Mouse (Mus musculus) spleen, postnatal 36 days (tissue): ENCODE results near the gene Triap1.
"Not testable (repeated sequence)": the region's sequence is repeated elsewhere in the genome, so short reads cannot be mapped to it uniquely, and the experiment has no call there.

Source experiments
- DNase-seq, 2 experiments: peaks; one replicate each; pipeline ENCODE4 v3.0.0; 2022; ENCODE audit warnings: low spot score in 2 of 2, mixed read lengths in 1 of 2

The Triap1 gene

DNA sequence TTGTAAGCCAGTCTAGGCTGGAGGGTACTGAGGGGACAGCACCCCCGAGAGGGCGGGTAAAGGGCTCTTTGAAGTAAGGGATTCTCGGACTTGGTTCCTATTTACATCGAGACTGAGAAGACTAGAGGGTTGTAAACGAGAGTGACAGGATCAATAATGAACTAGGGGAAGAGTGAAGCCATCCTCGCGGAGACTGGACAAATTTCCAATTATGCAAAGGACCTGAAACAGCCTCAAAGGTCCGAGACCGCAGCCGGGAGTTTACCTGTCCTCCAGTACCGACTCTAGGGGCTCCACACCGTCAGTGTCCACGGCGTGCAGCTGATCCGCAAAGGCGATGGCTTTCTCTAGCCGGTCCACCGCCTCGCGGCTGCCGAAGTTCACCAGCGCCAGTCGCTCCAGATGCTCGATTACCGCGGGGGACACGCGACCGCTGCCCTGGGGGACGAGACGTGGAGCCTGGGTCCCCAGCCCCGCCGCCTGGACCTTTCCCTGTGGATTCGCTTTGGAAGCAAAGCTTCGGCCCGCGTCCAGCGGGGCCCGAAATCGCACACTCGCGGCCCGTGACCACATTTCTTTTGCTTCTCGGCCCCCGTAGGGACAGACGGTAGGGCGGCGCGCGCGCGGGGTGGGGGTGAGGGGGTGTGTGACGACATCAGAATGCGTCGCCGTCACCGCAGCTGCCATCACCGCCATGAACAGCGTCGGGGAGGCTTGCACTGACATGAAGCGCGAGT is at the start of gene Triap1, which contains the start of gene Gatc:
Triap1 (plus strand) TSS at position 649 of the 737 bp plus-strand sequence.
Gatc (minus strand) TSS at position 602 of the 737 bp plus-strand sequence.
- peak; percentile 78 to 85 for DNase-seq

DNA sequence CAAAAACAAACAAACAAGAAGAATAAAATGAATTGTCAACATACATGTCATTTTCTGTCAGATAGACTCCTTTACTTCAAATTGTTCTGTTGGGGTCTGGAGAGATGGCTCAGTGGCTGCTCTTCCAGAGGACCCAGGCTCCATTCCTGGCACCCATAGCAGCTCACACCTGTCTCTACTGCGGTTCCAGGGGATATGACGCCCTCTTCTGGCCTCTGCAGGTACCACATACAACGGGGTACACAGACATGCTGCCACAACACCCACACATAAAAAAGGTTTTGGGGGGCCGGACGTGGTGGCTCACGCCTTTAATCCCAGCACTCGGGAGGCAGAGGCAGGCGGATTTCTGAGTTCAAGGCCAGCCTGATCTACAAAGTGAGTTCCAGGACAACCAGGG is 46.9 kb upstream of the Triap1 start:
- no peak for DNase-seq

DNA sequence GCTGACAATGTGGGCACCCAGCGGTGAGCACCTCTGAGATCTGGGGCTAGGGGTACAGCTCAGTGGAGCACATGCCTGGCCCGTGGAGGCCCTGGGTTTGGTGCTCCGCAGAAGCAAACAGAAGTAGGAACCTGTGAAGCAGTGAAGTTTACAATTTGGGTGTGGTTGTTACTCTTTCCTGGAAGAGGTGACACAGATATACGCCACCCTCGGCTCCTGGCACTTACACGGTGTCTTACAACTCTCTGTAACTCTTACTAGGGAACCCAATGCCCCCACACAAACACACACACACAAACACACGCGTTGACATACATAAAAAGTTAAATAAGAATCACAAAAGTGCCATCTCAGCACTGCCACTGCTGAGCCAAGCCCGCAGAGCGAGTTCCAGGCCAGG is 44.7 kb upstream of the Triap1 start:
- no peak for DNase-seq

DNA sequence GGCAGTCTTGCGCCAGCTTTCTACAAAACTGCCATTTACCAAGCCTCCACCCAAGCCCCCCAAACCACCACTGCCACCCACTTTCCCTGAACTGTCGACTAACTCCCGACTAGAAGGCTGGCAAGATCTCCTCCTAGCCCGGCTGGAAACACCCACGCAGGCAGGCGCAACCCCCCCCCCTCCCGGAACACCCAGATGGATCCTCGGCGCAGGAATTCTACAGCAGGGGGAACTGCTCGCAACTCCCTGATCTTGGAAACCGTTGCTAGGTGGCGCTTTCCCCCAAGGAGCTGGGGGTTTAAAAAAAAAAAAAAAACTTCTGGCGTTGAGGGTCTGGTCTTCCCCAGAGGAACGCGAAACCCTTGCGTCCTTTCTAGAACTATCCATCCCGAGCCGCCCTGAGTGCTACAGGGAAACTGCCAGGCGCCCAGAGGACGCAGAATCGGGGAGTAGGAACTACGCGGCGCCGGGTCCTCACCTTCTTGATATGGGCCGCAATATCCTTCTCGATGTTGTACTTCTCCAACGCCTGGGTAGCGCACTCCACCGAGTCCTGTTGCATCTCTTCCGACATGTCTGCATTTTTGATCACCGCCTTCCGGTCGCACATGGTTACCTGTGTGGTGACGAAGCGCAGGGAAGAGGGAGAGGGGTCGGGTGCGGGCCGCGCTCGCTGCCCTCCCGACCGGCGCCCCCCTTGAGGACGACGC is 40.8 kb upstream of the Triap1 start:
- peak; percentile 50 to 58 for DNase-seq

DNA sequence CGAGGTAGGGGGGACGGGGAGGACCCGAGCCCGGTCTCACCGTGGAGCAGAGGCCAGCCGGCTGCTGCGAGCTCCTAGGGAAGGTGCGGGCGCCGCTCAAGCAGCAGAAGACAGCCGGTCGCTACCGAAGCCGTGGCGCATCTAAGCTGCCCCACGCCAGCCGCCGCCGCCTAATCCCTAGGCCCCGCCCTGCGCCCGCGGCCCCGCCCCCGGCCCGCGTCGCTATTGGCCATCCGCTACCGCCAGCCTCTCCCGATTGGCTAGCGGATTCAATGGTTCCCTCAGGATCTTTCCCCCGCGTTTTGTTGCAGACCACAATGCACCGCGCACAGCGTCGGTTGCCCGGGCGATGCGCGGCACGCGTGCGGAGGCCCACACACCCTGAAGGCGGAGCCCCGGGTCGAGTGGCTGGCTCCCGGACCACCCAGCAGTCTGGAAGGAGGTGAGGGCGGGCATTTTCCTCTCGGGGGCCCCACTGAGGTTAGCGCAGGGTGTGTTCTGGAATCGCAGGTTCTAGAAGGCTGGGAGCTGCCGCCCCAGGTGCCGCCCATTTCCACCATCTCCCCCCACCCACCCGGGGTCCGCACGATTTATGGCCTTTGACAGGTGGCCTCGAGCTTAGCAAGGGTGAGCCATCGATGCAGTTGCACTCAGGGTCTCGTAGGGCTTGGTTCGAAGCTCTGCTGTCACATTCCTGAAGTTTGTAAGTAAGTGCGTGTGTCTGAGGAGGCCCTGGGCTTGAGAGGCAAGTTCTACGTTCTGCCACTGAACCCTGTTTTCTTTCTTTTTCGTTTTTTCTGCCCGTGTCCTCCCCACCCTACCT is 40.0 kb upstream of the Triap1 start, which contains the start of gene Dynll1:
Dynll1 (minus strand) TSS at position 208 of the 823 bp plus-strand sequence.
- peak; percentile 97 to 99 for DNase-seq

DNA sequence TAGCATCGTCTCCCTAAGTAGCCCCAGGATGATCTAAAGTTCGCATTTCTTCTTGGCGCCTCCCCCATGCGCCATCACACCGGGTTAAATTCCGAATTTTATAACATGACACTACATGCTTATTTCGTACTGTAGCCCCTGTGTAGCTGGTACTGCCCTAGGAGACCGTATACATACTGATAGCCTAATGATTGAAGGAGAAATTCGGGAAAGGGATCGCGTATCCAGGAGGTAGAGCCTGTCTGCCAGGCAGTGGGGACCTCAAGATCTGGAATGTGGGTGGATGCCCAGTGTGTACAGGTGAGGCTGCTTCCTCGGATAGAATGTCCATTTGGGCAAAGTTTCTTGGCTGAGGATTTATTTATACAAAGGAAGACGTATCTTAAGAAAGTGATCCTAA is 39.4 kb upstream of the Triap1 start:
- no peak for DNase-seq

DNA sequence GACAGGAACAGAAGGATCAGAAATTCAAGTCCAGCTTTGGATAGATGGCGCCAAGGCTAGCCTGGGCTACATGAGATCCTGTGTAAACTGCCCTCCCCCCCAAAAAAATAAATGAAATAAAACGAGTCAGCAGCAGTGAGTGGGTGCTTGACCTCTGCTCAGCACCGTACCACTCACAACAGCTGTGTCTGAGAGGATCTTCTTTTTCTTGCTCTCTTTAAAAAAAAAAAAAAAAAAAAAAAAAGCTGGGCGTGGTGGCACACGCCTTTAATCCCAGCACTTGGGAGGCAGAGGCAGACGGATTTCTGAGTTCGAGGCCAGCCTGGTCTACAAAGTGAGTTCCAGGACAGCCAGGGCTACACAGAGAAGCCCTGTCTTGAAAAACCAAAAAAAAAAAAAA is 38.8 kb upstream of the Triap1 start:
- not testable (repeated sequence) for DNase-seq

DNA sequence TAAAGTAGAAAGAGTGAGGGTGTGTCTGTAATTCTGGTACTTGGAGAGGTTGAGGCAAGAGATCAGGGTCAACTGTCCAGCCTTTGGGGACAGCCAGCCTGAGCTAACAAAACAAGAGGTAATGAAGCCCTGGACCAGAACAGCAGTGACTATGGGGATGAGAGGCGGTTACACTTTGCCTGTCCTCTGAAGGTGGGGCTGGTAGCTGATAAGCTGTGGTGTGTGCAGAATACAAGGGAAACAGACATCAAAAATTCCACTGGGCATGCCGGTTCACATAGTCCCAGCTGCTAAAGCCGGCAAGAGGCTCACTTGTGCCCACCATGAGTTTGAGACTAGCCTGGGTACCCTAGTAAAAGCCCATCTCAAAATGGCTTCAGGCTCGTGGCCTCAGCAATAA is 28.7 kb upstream of the Triap1 start:
- DNase-seq: no peak

DNA sequence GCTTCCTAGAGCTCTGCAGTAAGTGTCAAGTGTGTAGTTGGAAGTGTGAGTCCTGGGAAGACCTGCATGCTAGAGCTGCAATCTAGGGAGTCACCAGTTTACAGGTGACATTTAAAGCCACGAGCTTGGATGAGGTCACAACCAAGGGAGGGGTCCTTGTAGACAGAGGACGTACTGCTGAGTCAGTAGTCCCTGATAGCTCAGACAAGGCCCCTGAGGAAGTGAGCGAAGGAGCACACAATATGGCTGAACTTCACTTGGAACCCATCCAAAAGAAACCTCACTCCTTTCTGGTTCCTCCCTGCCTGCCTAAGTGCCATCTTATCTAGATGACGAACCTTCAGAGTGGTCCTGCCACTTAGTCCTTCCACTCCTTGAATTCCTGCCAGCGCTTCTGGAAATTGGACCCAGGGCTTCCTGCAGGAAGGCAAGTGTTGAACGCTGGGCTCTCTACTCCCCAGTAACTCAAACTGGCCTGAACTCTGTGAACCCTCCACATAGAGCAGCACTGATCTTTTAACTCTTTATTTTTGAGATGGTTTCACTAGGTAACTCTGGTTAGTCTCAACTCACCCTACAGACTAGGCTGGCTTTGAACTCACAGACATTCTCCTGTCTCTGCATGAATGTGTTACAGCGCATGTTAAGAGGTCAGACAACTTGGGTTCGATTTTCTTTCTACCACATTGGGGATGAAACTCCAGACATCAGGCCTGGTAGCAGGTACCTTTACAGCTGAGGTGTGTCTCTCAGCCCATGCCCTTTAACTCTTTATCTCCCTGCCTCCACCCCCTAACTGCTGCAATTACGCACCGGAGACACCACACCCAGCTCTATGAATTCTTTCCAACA is 28.0 kb upstream of the Triap1 start:
- DNase-seq: peak in 1 of 2 experiments; percentile 19

DNA sequence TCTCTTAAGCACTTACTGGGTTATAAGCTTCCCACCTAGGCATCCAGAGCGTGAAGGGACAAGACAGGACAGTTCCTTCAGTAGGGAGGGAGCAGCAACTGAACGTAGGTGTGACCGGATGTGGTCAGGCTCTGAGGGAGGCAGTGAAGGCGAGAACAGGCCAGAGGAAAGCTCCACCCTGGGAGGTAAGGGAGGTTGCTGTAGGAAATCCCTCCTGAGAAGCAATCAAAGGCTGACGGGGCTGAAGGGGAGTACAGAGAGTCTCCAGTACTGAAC is 27.4 kb upstream of the Triap1 start:
- DNase-seq: no peak

DNA sequence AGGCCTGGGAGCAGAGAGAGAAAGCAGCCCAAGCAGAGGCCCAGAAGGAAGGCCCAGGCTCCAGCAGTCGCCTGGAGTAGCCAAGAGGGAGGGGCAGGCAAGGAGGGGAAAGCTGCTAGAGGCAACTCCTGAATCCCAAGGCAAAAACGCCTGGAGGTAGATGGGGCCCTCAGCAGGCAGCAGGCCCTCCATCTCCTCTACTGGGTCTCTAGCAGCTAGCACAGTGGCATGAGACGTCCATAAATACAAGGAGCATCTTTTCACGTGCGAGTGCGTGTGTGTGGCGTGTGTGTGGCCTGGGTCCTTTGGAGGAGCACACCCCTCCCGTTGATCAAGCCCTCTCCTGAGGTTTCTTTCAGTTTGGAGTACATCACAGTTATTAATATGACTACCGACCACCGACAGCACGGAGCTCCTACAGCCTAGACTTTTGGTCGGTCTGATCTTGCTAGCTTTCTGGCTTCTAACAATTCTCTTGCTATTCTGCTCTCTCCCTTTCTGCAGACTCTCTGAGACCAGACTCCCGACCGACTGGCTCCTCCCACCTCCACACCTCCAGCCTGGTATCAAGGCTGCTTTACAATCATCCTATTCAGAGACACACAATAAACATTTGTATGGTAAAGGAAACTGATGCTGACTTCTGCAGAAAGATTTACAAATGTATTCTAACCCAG is 23.9 kb upstream of the Triap1 start:
- no peak for DNase-seq

DNA sequence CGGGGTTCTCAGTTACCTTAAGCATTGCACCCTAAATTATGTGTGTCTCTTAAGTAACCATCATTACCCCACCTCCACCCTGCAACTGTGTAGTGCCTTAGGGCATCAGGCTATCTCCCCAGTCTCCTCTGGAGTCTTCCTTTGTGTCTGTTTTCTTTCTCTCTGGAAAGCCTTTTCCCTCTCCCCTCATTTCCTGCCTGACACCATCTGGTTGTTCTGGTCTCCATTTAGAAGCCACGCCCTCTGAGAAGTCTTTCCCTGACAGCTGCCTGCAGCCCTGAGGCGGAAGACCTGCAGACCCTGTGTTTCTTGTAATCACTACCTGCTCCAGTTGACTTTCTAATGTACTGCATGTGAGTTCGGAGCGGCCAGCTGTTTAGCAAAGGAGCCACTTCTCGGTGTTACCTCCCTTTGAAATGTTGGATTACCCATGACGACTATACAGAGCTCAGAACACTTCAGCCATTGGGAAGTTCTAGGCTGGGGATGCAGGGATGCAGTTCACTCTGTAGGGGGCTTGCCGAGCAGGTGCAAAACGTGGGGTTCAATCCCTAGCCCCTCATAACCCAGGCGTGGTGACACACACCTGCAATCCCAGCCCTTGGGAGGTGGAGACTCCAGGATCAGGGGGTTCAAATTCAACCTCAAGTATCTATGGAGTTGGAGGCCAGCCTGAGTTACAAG is 23.2 kb upstream of the Triap1 start:
- DNase-seq: no peak

DNA sequence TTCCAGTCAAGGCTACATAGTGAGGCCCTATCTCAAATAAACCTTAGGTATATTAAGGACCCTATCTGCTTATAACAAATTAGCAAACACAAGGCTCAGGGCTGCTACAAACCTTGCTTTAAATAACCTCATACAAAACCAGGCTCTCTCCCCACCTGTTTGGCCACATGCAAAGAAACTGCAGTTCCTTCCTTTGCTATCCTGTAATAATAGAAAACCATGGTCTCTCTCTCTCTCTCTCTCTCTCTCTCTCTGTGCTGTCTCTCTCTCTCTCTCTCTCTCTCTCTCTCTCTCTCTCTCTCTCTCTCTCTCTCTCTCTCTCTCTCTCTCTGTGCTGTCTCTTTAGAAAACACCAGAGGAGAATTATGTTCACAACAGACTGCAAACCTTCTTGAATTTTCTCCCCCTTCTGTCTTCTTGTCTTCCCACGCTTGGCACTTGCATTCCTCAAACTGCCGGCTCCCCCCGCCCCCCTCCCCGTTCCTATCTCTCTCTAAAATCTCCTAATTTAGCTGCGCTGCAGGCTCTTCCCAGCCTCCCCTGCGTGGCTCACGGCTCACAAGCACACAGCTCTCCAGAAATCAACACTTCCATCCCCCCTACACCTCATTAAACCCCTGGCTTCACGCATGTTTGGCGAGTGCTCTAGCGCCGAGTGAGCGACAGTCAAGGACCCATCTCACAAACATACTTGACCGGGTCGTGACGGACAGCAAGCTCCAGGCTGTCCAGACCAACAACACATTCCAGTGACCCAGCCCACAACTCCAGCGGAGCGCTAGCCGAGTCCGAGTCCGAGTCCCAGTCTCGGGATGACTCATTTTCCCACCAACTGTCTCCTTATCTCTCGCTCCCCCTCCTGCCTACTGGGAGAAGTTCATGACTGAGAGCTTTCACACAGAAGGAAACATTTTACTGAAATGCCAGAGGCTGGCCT is 21.8 kb upstream of the Triap1 start:
- DNase-seq: peak in 1 of 2 experiments; percentile 44

DNA sequence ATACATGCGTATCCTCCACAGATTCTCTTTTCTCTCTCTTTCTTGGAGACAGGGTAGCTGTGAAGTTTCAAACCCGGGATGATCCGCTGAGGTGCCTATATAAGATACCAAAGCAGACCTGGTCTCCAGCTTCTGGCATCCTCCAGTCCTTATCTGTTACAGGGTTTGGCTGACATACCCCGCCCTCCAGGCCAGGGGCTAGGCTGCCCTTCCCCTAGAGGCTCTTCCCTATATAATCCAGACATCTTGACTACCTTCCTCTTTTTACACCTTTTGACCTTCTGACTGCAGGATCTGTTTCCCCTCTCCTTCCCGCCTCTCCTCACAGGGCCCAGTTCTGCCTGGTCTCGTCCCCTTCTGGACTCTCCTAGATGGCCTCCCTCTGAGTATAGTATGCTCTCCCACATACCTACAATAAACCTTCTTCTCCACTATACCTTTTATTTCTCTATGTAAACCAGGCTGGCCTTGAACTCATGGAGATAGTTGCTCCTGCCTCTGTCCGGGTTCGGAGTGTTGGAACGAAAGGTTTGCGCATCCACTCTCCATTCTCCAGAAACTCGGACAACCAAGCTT is 14.7 kb upstream of the Triap1 start:
- DNase-seq: peak in 1 of 2 experiments; percentile 57

DNA sequence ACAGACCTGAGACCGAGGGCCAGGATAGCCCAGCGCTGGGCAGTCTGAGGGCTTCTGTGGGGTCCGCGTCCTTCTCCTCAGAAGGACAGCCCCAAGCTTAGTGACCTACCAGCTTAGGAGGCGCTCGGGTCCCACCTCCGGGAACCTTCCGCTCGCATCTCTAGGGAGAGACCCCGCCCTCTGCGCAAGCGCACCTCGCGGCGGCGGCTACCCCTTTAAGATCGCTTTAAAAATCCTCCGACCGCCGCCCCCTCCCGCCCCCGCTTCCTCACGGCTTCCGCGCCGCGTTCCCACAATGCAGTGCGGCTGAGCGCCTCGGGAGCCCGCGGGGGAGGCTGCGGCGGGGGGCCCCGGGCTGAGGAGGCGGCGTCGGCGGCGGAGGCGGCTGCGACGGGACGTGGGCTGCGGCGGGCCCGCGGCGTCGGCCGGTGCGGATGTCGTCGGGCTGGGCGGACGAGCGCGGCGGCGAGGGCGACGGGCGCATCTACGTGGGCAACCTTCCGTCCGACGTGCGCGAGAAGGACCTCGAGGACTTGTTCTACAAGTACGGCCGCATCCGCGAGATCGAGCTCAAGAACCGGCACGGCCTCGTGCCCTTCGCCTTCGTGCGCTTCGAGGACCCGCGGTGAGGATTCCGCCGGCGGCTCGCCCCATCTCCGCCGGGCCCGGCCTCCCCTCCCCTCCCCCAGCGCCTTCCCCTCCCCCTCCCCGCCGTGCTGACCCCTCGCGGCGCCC is 14.0 kb upstream of the Triap1 start, which contains the start of gene Srsf9:
Srsf9 (plus strand) TSS at position 303 of the 735 bp plus-strand sequence.
- DNase-seq: peak; percentile 94 to 95

DNA sequence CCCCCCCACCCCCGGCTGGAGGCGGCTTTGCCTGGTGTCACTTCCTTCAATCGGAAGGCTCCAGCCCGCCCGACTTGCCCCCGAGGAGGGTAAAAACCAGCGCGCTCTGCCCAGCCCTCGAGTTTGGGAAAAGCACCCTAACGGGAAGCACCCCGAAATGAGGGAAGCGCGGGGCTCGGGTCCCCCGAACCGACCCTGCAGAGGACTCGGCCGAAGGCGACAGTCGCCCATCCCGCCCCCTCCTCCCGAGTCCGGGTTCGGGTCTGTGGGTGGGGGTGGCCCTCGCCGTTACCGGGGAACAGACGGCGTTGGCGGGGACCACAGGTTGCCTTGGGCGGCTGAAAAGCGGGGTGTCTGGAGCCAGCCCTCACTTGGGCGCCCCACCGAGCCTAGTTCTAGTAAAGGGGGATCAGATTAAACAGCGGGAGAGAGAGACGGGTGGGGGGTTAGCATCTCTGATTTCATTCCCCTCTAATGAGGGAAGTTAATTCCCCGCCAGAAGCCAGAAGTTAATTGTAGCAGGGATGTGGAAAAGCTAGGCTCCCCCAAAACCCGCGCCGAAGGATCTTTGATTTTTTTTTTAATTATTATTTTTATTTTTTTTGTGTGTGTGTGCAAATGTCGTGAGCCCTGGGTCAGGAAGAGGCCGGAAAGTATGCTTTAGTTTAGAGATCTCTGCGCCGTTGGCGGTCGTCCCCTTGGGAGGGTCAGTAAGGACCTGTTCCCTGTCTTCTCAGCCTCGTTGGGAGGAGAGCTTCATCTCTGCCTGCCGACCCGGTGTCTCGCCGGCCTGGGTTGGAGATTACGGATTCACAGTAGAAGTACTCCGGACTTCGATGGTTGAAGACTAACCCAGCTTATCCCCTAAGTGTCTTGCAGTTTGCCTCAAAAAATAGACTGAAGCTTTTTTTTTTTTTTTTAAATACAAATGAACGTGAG is 13.1 kb upstream of the Triap1 start:
- DNase-seq: peak; percentile 25 to 39

DNA sequence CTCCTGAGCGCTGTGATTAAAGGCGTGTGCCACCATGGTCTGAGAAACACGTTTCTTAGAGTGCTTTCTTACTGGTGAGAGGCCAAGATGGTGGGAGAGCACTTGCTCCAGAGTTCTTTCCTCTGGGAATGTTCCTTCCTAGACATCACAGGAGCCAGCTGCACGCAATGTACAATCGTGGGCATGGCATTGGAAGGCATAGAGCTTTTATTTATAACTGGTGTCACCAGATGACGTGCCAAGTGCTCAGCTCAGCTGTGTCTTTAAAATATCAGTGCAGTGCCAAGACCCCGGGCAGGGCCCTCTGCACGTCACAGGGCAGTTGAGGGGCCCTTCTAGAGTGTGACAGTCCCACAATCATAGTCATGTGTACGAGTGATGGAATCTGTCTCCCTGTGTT is 10.1 kb upstream of the Triap1 start:
- DNase-seq: no peak
